Mouse (Mus musculus): Measurements from ENCODE around the gene Tom1l2.

DNA sequence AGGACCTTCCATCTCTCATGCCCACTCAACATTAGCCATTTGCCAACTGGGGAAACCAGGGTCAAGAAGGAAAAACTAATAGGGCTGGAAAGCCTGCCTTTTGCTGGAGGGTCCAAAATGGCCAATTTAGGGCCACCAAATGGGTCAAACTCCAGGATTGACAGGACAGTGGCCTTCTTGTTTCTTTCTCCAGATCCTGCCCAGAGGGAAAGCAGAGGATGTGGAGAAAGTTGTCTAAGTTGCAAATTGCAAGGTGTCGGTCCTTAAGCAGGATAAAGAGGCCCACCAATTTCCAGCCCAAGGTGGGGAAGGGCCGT is 142.8 kb downstream of the Tom1l2 start:
- no peak for TF ChIP-seq CTCF (conservative IDR thresholded peaks at IDR 0.05; ENCODE audit: low read length)
- no peak for TF ChIP-seq NANOG (IDR thresholded peaks at IDR 0.05; ENCODE audit: borderline replicate concordance, low read length)
